Mouse (Mus musculus) MEL (cell line): ENCODE measurements around the gene Slc4a10. TPM values are rescaled to one million over a fixed set of nuclear protein-coding genes. Genes with fewer than 3 reads are reported as not detected.

Experiments used
- DNase-seq: peaks from one replicate; pipeline ENCODE4 v3.0.0; 2011; ENCODE audit warnings: low read depth, low spot score
- H3K27ac ChIP-seq: 2 replicates; pipeline ENCODE4 v1.5.1; 2012; ENCODE audit warnings: low read depth, mild to moderate bottlenecking, control low read depth, low read length, moderate library complexity; ENCODE audit not compliant: control insufficient read depth
- H3K27me3 ChIP-seq, 2 experiments: fragments of 150-350 bp in 1 of 2; sonication (generic) in 1 of 2; 2 replicates each; pipeline ENCODE4 v1.6.1; 2012; ENCODE audit warnings: low read length in 2 of 2, mild to moderate bottlenecking in 2 of 2, improper control_type of control experiment in 1 of 2, moderate library complexity in 1 of 2; ENCODE audit not compliant: insufficient read depth in 2 of 2, control insufficient read depth in 1 of 2
- H3K36me3 ChIP-seq, 2 experiments: 2 replicates each; pipeline ENCODE4 v1.6.1; 2012 to 2014; ENCODE audit warnings: low read length in 2 of 2, improper control_type of control experiment in 1 of 2, inconsistent platforms in 1 of 2, mild to moderate bottlenecking in 1 of 2; ENCODE audit not compliant: insufficient read depth in 2 of 2, control insufficient read depth in 1 of 2
- H3K4me1 ChIP-seq, 2 experiments: fragments of 150-350 bp in 1 of 2; sonication (generic) in 1 of 2; 2 replicates each; pipeline ENCODE4 v1.6.1; 2012; ENCODE audit warnings: low read length in 2 of 2, improper control_type of control experiment in 1 of 2, mild to moderate bottlenecking in 1 of 2; ENCODE audit not compliant: insufficient read depth in 2 of 2, control insufficient read depth in 1 of 2
- H3K4me3 ChIP-seq, 2 experiments: fragments of 150-350 bp in 1 of 2; sonication (generic) in 1 of 2; 2 replicates each; pipeline ENCODE4 v1.5.1; 2012; ENCODE audit warnings: low read depth in 2 of 2, low read length in 2 of 2, mild to moderate bottlenecking in 2 of 2, moderate library complexity in 2 of 2, control low read depth in 1 of 2, improper control_type of control experiment in 1 of 2; ENCODE audit not compliant: control insufficient read depth in 1 of 2, insufficient read depth in 1 of 2
- H3K79me2 ChIP-seq: 2 replicates; pipeline ENCODE4 v1.6.1; 2012; ENCODE audit warnings: mild to moderate bottlenecking, low read length, moderate library complexity; ENCODE audit not compliant: control insufficient read depth, poor library complexity, insufficient read depth
- H3K9ac ChIP-seq: 2 replicates; pipeline ENCODE4 v1.6.1; 2012; ENCODE audit warnings: low read depth, mild to moderate bottlenecking, control low read depth, low read length, moderate library complexity; ENCODE audit not compliant: control insufficient read depth, poor library complexity, severe bottlenecking
- H3K9me3 ChIP-seq: fragments of 150-350 bp; sonication (generic); replicated peaks from 2 replicates; pipeline ENCODE4 v1.6.1; 2012; ENCODE audit warnings: mild to moderate bottlenecking, low read length, improper control_type of control experiment, moderate library complexity; ENCODE audit not compliant: insufficient read depth
- BHLHE40 ChIP-seq: IDR thresholded peaks from 2 replicates; pipeline ENCODE4 v1.6.1; 2012; ENCODE audit warnings: low read depth, mild to moderate bottlenecking, inconsistent platforms, low read length, improper control_type of control experiment, borderline replicate concordance
- E2F4 ChIP-seq: IDR thresholded peaks from 2 replicates; pipeline ENCODE4 v1.6.1; 2011; ENCODE audit warnings: low read depth, low read length, improper control_type of control experiment, borderline replicate concordance
- ELF1 ChIP-seq: IDR thresholded peaks from 2 replicates; pipeline ENCODE4 v1.6.1; 2014; ENCODE audit warnings: low read depth, mild to moderate bottlenecking, inconsistent platforms, low read length, improper control_type of control experiment, moderate library complexity
- EP300 ChIP-seq, 2 experiments: IDR thresholded peaks; 2 replicates each; pipeline ENCODE4 v1.6.1; 2011; ENCODE audit warnings: improper control_type of control experiment in 2 of 2, low read length in 2 of 2, low read depth in 1 of 2, mild to moderate bottlenecking in 1 of 2
- ETS1 ChIP-seq: IDR thresholded peaks from 2 replicates; pipeline ENCODE4 v1.6.1; 2012; ENCODE audit warnings: low read depth, mild to moderate bottlenecking, inconsistent platforms, low read length, improper control_type of control experiment, moderate library complexity
- GATA1 ChIP-seq: IDR thresholded peaks from 2 replicates; pipeline ENCODE4 v1.6.1; 2011; ENCODE audit warnings: low read depth, low read length, improper control_type of control experiment
- HCFC1 ChIP-seq: IDR thresholded peaks from 2 replicates; pipeline ENCODE4 v1.6.1; 2012; ENCODE audit warnings: low read depth, mild to moderate bottlenecking, inconsistent platforms, low read length, improper control_type of control experiment, moderate library complexity
- JUND ChIP-seq: IDR thresholded peaks from 2 replicates; pipeline ENCODE4 v1.6.1; 2011; ENCODE audit warnings: low read depth, mild to moderate bottlenecking, improper control_type of control experiment, low read length
- MAX ChIP-seq: IDR thresholded peaks from 2 replicates; pipeline ENCODE4 v1.6.1; 2011; ENCODE audit warnings: low read length, improper control_type of control experiment
- MEF2A ChIP-seq: IDR thresholded peaks from 2 replicates; pipeline ENCODE4 v1.6.1; 2014; ENCODE audit warnings: low read depth, mild to moderate bottlenecking, inconsistent platforms, low read length, improper control_type of control experiment; ENCODE audit not compliant: poor library complexity, insufficient replicate concordance, severe bottlenecking; ENCODE audit errors: extremely low read depth
- NELFE ChIP-seq: IDR thresholded peaks from 2 replicates; pipeline ENCODE4 v1.6.1; 2011; ENCODE audit warnings: low read depth, low read length, improper control_type of control experiment
- NRF1 ChIP-seq: IDR thresholded peaks from 2 replicates; pipeline ENCODE4 v1.6.1; 2014; ENCODE audit warnings: low read depth, mild to moderate bottlenecking, inconsistent platforms, low read length, improper control_type of control experiment, moderate library complexity; ENCODE audit not compliant: poor library complexity, insufficient read depth, severe bottlenecking
- POLR2A ChIP-seq, 2 experiments: IDR thresholded peaks; 2 replicates each; pipeline ENCODE4 v1.6.1; 2011 to 2012; ENCODE audit warnings: low read length in 2 of 2, mild to moderate bottlenecking in 2 of 2, control low read depth in 1 of 2, improper control_type of control experiment in 1 of 2, low read depth in 1 of 2, moderate library complexity in 1 of 2; ENCODE audit not compliant: control insufficient read depth in 1 of 2, insufficient read depth in 1 of 2, poor library complexity in 1 of 2
- POLR2AphosphoS2 ChIP-seq: IDR thresholded peaks from 2 replicates; pipeline ENCODE4 v1.6.1; 2011; ENCODE audit warnings: low read length, improper control_type of control experiment
- SMC3 ChIP-seq: IDR thresholded peaks from 2 replicates; pipeline ENCODE4 v1.6.1; 2011; ENCODE audit warnings: low read depth, low read length, improper control_type of control experiment
- TBP ChIP-seq: IDR thresholded peaks from 2 replicates; pipeline ENCODE4 v1.8.0; 2011; ENCODE audit warnings: low read depth, low read length, improper control_type of control experiment
- UBTF ChIP-seq: IDR thresholded peaks from 2 replicates; pipeline ENCODE4 v1.6.1; 2012; ENCODE audit warnings: low read depth, mild to moderate bottlenecking, inconsistent platforms, low read length, improper control_type of control experiment, moderate library complexity, borderline replicate concordance; ENCODE audit not compliant: insufficient read depth
- USF1 ChIP-seq: IDR thresholded peaks from 2 replicates; pipeline ENCODE4 v1.6.1; 2014; ENCODE audit warnings: low read depth, mild to moderate bottlenecking, inconsistent platforms, low read length, improper control_type of control experiment, moderate library complexity
- ZKSCAN1 ChIP-seq: IDR thresholded peaks from 2 replicates; pipeline ENCODE4 v1.6.1; 2012; ENCODE audit warnings: low read depth, mild to moderate bottlenecking, inconsistent platforms, low read length, improper control_type of control experiment, moderate library complexity
- ZMIZ1 ChIP-seq: IDR thresholded peaks from 2 replicates; pipeline ENCODE4 v1.6.1; 2012; ENCODE audit warnings: low read depth, mild to moderate bottlenecking, inconsistent platforms, low read length, improper control_type of control experiment, moderate library complexity
- ZNF384 ChIP-seq: IDR thresholded peaks from 2 replicates; pipeline ENCODE4 v1.6.1; 2012; ENCODE audit warnings: low read depth, mild to moderate bottlenecking, inconsistent platforms, low read length, improper control_type of control experiment
- polyA plus RNA-seq, 2 experiments: library from polyadenylated mRNA; stranded (reverse) in 1 of 2; unstranded in 1 of 2; fragments of >175 nt in 1 of 2; fragments of >200 nt in 1 of 2; gene quantifications; 2 replicates each; pipeline versions ENCODE4 v1.2.1 to v1.2.4; 2012; ENCODE audit warnings: low replicate concordance in 2 of 2, low read depth in 1 of 2; ENCODE audit not compliant: insufficient read length in 2 of 2, insufficient read depth in 1 of 2, missing spikeins in 1 of 2
- total RNA-seq: library from RNA; depleted of rRNA; stranded (reverse); fragments of 300-350 nt; gene quantifications from 2 replicates; pipeline ENCODE4 v1.2.3, GENCODE M21; 2012

Slc4a10 gene
- total and polyA plus RNA-seq, 3 experiments: 0.08 TPM; not detected in 2

DNA sequence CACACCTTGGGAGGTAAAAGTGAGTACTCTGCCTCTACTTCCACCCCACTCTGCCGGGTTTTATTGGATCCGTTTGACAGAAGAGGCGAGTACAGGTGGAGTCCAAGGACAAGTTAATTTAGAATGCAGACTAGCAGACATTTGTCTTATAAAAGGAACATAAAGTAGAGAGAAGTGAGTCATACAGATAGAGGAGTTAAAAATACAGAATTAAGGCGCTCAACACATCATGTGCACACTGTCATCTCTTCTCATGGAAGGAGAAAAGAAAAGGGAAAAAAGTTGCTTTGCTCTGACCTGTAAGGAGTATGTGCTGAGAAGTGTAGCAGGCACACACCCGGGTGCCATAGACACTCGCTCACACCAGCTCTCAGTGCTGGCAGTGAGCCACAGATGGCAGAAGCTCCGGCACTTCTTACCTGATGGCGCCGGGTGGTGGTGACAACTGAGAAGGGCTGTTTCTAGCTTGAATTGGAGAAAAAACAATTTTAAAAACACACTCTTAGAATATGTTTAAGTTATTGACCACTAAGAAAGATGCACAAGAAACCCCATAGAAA lies 276.9 kb downstream of the Slc4a10 start:
- H3K4me3 ChIP-seq: no peak overlapping the region
- peaks cover 0 to 5% of the 10 kb centered on the region in 2 experiments; a peak in 2 of 4 replicates for H3K36me3 ChIP-seq
- H3K4me1 ChIP-seq: peaks cover 3 to 5% of the 10 kb centered on the region in 2 experiments; a peak in 2 of 4 replicates
- H3K27me3 ChIP-seq: no peaks in the 10 kb centered on the region
- no peak for DNase-seq
- H3K27ac ChIP-seq: no peak overlapping the region
- H3K9me3 ChIP-seq: no peaks in the 10 kb centered on the region
- no peak for TF ChIP-seq EP300 (IDR thresholded peaks at IDR 0.05; ENCODE audit: low read depth in 1 of 2, low read length in 2 of 2)
- no peaks in the 10 kb centered on the region for H3K79me2 ChIP-seq
- H3K9ac ChIP-seq: no peak overlapping the region

- Histone ChIP-seq H3K9ac (no peak overlapping the region), H3K36me3 (no peaks in the 10 kb centered on the region; a peak in 1 of 4 replicates), H3K27me3 (no peaks in the 10 kb centered on the region), H3K9me3 (no peaks in the 10 kb centered on the region), H3K4me3 (no peak overlapping the region)
- no peak for DNase-seq
- no peak for TF ChIP-seq ZNF384
- TF ChIP-seq TBP: no peak
- no peak for TF ChIP-seq ELF1
- no peak for TF ChIP-seq NRF1
- TF ChIP-seq SMC3: no peak
- TF ChIP-seq GATA1: no peak
- TF ChIP-seq E2F4: no peak
- TF ChIP-seq POLR2AphosphoS2: no peak
- TF ChIP-seq ZMIZ1: no peak
- TF ChIP-seq MAX: no peak
- TF ChIP-seq, all 39 proteins: peak for 0
- H3K4me1 ChIP-seq: no peaks in the 10 kb centered on the region
- H3K27ac ChIP-seq: no peak overlapping the region
- H3K79me2 ChIP-seq: no peaks in the 10 kb centered on the region
These were observed 279.1 kb downstream of the Slc4a10 start for GRCm38 (mm10) chr2:62325388-62325787.

- DNase-seq: no peak
- no peak for TF ChIP-seq ZKSCAN1
- no peak for TF ChIP-seq UBTF
- TF ChIP-seq HCFC1: no peak
- no peak for TF ChIP-seq MEF2A
- TF ChIP-seq JUND: no peak
- no peak for TF ChIP-seq BHLHE40
- TF ChIP-seq SMC3: no peak
- TF ChIP-seq ETS1: no peak
- no peak for TF ChIP-seq POLR2A (IDR thresholded peaks at IDR 0.05; ENCODE audit: control insufficient read depth in 1 of 2, insufficient read depth in 1 of 2, low read depth in 1 of 2, low read length in 2 of 2, poor library complexity in 1 of 2)
- no peak for TF ChIP-seq NRF1
- TF ChIP-seq USF1: no peak
- no peak for TF ChIP-seq TBP
- no peak for TF ChIP-seq EP300 (IDR thresholded peaks at IDR 0.05; ENCODE audit: low read depth in 1 of 2, low read length in 2 of 2)
- TF ChIP-seq NELFE: no peak
- H3K4me3 ChIP-seq: no peak overlapping the region
- H3K27ac ChIP-seq: no peak overlapping the region
- H3K27me3 ChIP-seq: no peaks in the 10 kb centered on the region
- peaks cover 0 to 24% of the 10 kb centered on the region in 2 experiments; a peak in 2 of 4 replicates for H3K36me3 ChIP-seq
- no peaks in the 10 kb centered on the region for H3K79me2 ChIP-seq
- no peak overlapping the region for H3K9ac ChIP-seq
- no peaks in the 10 kb centered on the region for H3K9me3 ChIP-seq
- H3K4me1 ChIP-seq: no peaks in the 10 kb centered on the region
These were observed 285.7 kb downstream of the Slc4a10 start for GRCm38 (mm10) chr2:62331913-62332312.
